In genomic region chr17:86559206-86559891, GRCm38 (mm10) we compare ENCODE assay signal across 15 mouse cellular contexts. TPM values are rescaled to one million over a fixed set of nuclear protein-coding genes. Genes with fewer than 3 reads are reported as not detected.
A peak's percentile ranks its signal among the peaks of the same experiment; 100 is the strongest.
DNase-seq lines count a peak whose midpoint lies in the region; ATAC-seq and TF ChIP-seq lines count a peak whose summit lies in the region.
"Had no signal": no experiment of that assay in that cellular context is flagged by ENCODE, and none has a peak within 500 bp of the region (broad histone marks: within the 10 kb centered on the region; RNA-seq: fewer than 3 reads in every experiment).

No protein-coding gene starts in this region.

- no peaks in the 10 kb centered on the region for H3K27me3 ChIP-seq in intestine, embryonic 16.5 days (replicated peaks; ENCODE audit: control insufficient read depth, insufficient read depth, low read length)
- H3K27me3 ChIP-seq in stomach, embryonic 15.5 days (replicated peaks), result no peaks in the 10 kb centered on the region
- H3K27me3 ChIP-seq: embryonic facial prominence, embryonic 12.5 days; forebrain, embryonic 13.5 days; liver, embryonic 13.5 days had no signal

- no peak for TF ChIP-seq CTCF in layer of hippocampus, adult 2 months (conservative IDR thresholded peaks at IDR 0.05)

- H3K9me3 ChIP-seq in intestine, embryonic 16.5 days (ENCODE audit: control insufficient read depth, low read length), result no peaks in the 10 kb centered on the region
- H3K9me3 ChIP-seq in stomach, embryonic 15.5 days, result no peaks in the 10 kb centered on the region
- H3K9me3 ChIP-seq: embryonic facial prominence, embryonic 12.5 days; forebrain, embryonic 13.5 days; liver, embryonic 13.5 days had no signal

- DNase-seq in layer of hippocampus, adult 2 months (ENCODE audit: low spot score in 2 of 2), result no peak
- DNase-seq in layer of hippocampus, adult 11-12 months (ENCODE audit: low spot score), result no peak
- peak; percentile 72 to 74 for DNase-seq in kidney, postnatal 25 days
- DNase-seq in left cerebral cortex, adult 9 months (ENCODE audit: low spot score in 2 of 2), result no peak
- DNase-seq in frontal cortex, postnatal 10 days (ENCODE audit: low spot score in 2 of 2), result no peak
- no peak for DNase-seq in thymus, postnatal 14 days
- DNase-seq: gastrocnemius, postnatal 10 days; liver, embryonic 13.5 days; thymus, postnatal 4 days had no signal

- ATAC-seq in intestine, embryonic 16.5 days, result peak; percentile 52; the same call in 1 of the 2 replicates
- no peak for ATAC-seq in stomach, embryonic 15.5 days (ENCODE audit: insufficient read depth, low FRiP score, low read depth)
- ATAC-seq: forebrain, embryonic 13.5 days; inflammation-experienced regulatory T-cells, adult 6 months had no signal

- H3K4me2 ChIP-seq in intestine, embryonic 16.5 days (ENCODE audit: low read depth, low read length), result no peak overlapping the region
- H3K4me2 ChIP-seq in stomach, embryonic 15.5 days, result peak overlapping the region; percentile 13; the same call in 1 of the 2 replicates
- H3K4me2 ChIP-seq: embryonic facial prominence, embryonic 12.5 days; forebrain, embryonic 13.5 days; liver, embryonic 13.5 days had no signal

- no peaks in the 10 kb centered on the region for H3K36me3 ChIP-seq in intestine, embryonic 16.5 days (ENCODE audit: control insufficient read depth, insufficient read depth, low read length)
- H3K36me3 ChIP-seq in stomach, embryonic 15.5 days, result no peaks in the 10 kb centered on the region
- H3K36me3 ChIP-seq: embryonic facial prominence, embryonic 12.5 days; liver, embryonic 13.5 days had no signal

- 0 out of 2 replicates have a peak, but pooled peaks cover 4% of the 10 kb centered on the region for H3K4me1 ChIP-seq in intestine, embryonic 16.5 days (ENCODE audit: control insufficient read depth, insufficient read depth, low read length)
- peaks cover 9% of the 10 kb centered on the region; the same call in 1 of the 2 replicates for H3K4me1 ChIP-seq in stomach, embryonic 15.5 days
- H3K4me1 ChIP-seq: embryonic facial prominence, embryonic 12.5 days; forebrain, embryonic 13.5 days had no signal

- WGBS in intestine, embryonic 16.5 days, result 49% methylated on average over 15 of the region's 15 CpGs
- 48% methylated on average over 15 of the region's 15 CpGs for WGBS in stomach, embryonic 15.5 days

- no peak overlapping the region for H3K4me3 ChIP-seq in layer of hippocampus, adult 2 months
- H3K4me3 ChIP-seq in intestine, embryonic 16.5 days (ENCODE audit: low read length), result no peak overlapping the region
- no peak overlapping the region for H3K4me3 ChIP-seq in stomach, embryonic 15.5 days (replicated peaks)
- H3K4me3 ChIP-seq: embryonic facial prominence, embryonic 12.5 days; forebrain, embryonic 13.5 days; liver, embryonic 13.5 days had no signal

- H3K27ac ChIP-seq in layer of hippocampus, adult 2 months, result 0 out of 2 replicates have a peak overlapping the region, but pooled peaks have one; percentile 10
- H3K27ac ChIP-seq in intestine, embryonic 16.5 days (ENCODE audit: low read length), result no peak overlapping the region
- no peak overlapping the region for H3K27ac ChIP-seq in stomach, embryonic 15.5 days
- H3K27ac ChIP-seq: embryonic facial prominence, embryonic 12.5 days; forebrain, embryonic 13.5 days; liver, embryonic 13.5 days had no signal

- no peak overlapping the region for H3K9ac ChIP-seq in intestine, embryonic 16.5 days (ENCODE audit: low read depth, low read length)
- H3K9ac ChIP-seq in stomach, embryonic 15.5 days, result no peak overlapping the region
- H3K9ac ChIP-seq: embryonic facial prominence, embryonic 12.5 days; forebrain, embryonic 13.5 days; liver, embryonic 13.5 days had no signal

RNA-seq across cellular contexts. Expression of gene Gm10309, which starts 54.3 kb away (rescaled TPM):
- total RNA-seq in layer of hippocampus, adult 2 months (2021), result not detected
- polyA plus RNA-seq in intestine, embryonic 16.5 days (2015; fragmentation: Nextera tagmentation; extraction: Ambion mirVana), result 0.24 and 0.37 TPM in 2 replicates
- 0.31 and 0.35 TPM in 2 replicates for polyA plus RNA-seq in stomach, embryonic 15.5 days (2015; fragmentation: Nextera tagmentation; extraction: Ambion mirVana)
- total RNA-seq: left cerebral cortex, adult 8-10 months had no signal
- polyA plus RNA-seq: liver, embryonic 13.5 days had no signal

Comparison
In these comparisons a context has a peak if more than half of its experiments do, and no peak if none do; other contexts are left out.
1. DNase-seq: peak in kidney, postnatal 25 days (2 of 2); none in layer of hippocampus, adult 2 months (0 of 2), layer of hippocampus, adult 11-12 months (single experiment), left cerebral cortex, adult 9 months (0 of 2), frontal cortex, postnatal 10 days (0 of 2) and thymus, postnatal 14 days (single experiment).